Mouse (Mus musculus) testis, adult 10 weeks (tissue): ENCODE measurements around the gene Vmn2r38. TPM values are rescaled to one million over a fixed set of nuclear protein-coding genes. Genes with fewer than 3 reads are reported as not detected.

Source experiments
- polyA plus RNA-seq: library from polyadenylated mRNA; stranded (reverse); fragments of 350-450 nt; fragmentation: Illumina TruSeq; extraction: RNeasy Lipid Tissue Mini Kit (QIAGEN cat#74804); gene quantifications from one replicate; pipeline ENCODE4 v1.2.3, GENCODE M21; 2014; ENCODE audit warnings: low read depth, low replicate concordance

The Vmn2r38 gene
- polyA plus RNA-seq, result not detected

DNA sequence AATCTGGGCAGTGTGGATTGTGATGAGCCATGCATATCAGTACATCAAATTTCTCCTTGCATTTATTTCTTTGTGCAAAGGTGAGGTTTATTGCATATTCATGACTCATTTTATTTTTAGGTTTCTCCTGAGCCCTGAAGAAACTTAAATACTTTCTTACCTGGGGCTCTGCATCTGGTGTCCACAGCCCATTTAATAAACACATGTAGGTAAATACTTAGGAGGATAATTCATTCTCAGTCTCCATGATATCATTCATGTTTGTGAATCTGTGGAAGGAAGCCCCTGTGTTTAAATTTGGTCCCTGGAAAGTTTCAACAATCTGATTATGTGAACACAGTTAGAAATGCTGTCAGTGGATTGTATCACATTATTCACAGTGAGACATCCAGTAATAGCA lies at the start of gene Vmn2r38:
Gene Vmn2r38, minus strand, starts transcription at position 101 of the 400 bp plus-strand sequence.

DNA sequence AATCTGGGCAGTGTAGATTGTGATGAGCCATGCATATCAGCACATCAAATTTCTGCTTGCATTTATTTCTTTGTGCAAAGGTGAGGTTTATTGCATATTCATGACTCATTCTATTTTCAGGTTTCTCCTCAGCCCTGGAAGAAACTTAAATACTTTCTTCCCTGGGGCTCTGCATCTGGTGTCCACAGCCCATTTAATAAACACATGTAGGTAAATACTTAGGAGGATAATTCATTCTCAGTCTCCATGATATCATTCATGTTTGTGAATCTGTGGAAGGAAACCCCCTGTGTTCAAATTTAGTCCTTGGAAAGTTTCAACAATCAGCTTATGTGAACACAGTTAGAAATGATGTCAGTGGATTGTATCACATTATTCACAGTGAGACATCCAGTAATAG lies 67.0 kb downstream of the Vmn2r38 start, which contains the start of gene Vmn2r39:
Gene Vmn2r39, minus strand, starts transcription at position 101 of the 400 bp plus-strand sequence.

Other genes starting within 250 kb of the Vmn2r38 start
- not detected for gene Vmn2r40, start 166.4 kb downstream of the Vmn2r38 start, polyA plus RNA-seq
- not detected for gene Vmn2r39, start 67.1 kb downstream of the Vmn2r38 start, polyA plus RNA-seq
- gene Vmn2r37, start 125.8 kb upstream of the Vmn2r38 start, polyA plus RNA-seq, result not detected